Mouse (Mus musculus) erythroblast, embryonic 14.5 days (primary cell): ENCODE measurements around the gene Galnt16. TPM values are rescaled to one million over a fixed set of nuclear protein-coding genes. Genes with fewer than 3 reads are reported as not detected.

ENCODE experiments used
- H3K27me3 ChIP-seq: 2 replicates; pipeline ENCODE4 v1.6.1; 2012; ENCODE audit warnings: inconsistent platforms; ENCODE audit not compliant: control insufficient read depth
- H3K36me3 ChIP-seq: 2 replicates; pipeline ENCODE4 v1.6.1; 2012; ENCODE audit warnings: mild to moderate bottlenecking, inconsistent platforms; ENCODE audit not compliant: control insufficient read depth
- H3K4me1 ChIP-seq: 2 replicates; pipeline ENCODE4 v1.6.1; 2012; ENCODE audit warnings: inconsistent platforms; ENCODE audit not compliant: control insufficient read depth
- H3K4me3 ChIP-seq: replicated peaks from 2 replicates; pipeline ENCODE3; 2012; ENCODE audit warnings: moderate library complexity, mild to moderate bottlenecking, inconsistent platforms
- H3K9me3 ChIP-seq: 2 replicates; pipeline ENCODE4 v1.6.1; 2012; ENCODE audit warnings: low read length, inconsistent platforms, mixed read lengths; ENCODE audit not compliant: control insufficient read depth
- GATA1 ChIP-seq: IDR thresholded peaks from 2 replicates; pipeline ENCODE4 v1.6.1; 2012; ENCODE audit warnings: low read length, inconsistent platforms, mixed read lengths
- TAL1 ChIP-seq: IDR thresholded peaks from 3 replicates; pipeline ENCODE4 v1.6.1; 2012; ENCODE audit warnings: low read length, inconsistent platforms, mixed read lengths
- polyA plus RNA-seq: library from polyadenylated mRNA; stranded (reverse); fragments of >175 nt; gene quantifications from 2 replicates; pipeline ENCODE4 v1.2.3, GENCODE M21; 2012

Galnt16 gene
- 0.01 TPM in 1 of 2 replicates, not detected in the other for polyA plus RNA-seq

GRCm38 (mm10) chr12:80517977-80518376 lies at the start of gene Galnt16:
Gene Galnt16, plus strand, starts transcription at chr12:80518277.
- no peaks in the 10 kb centered on the region; the same call in 1 of the 2 replicates for H3K9me3 ChIP-seq
- no peak for TF ChIP-seq TAL1
- no peak for TF ChIP-seq GATA1
- no peak within 1 kb of the TSS for H3K4me3 ChIP-seq
- H3K4me1 ChIP-seq, result no peaks in the 10 kb centered on the region
- H3K36me3 ChIP-seq, result no peaks in the 10 kb centered on the region
- H3K27me3 ChIP-seq, result peaks cover 69% of the 10 kb centered on the region

GRCm38 (mm10) chr12:80470206-80470605 lies 47.9 kb upstream of the Galnt16 start:
- no peak overlapping the region for H3K4me3 ChIP-seq
- no peaks in the 10 kb centered on the region for H3K36me3 ChIP-seq
- TF ChIP-seq TAL1, result no peak
- TF ChIP-seq GATA1, result no peak
- no peaks in the 10 kb centered on the region for H3K9me3 ChIP-seq
- peaks cover 7% of the 10 kb centered on the region for H3K4me1 ChIP-seq
- no peaks in the 10 kb centered on the region for H3K27me3 ChIP-seq

- H3K36me3 ChIP-seq, result peaks cover 2% of the 10 kb centered on the region
- peaks cover 5% of the 10 kb centered on the region for H3K4me1 ChIP-seq
- H3K4me3 ChIP-seq, result no peak overlapping the region
- H3K9me3 ChIP-seq, result no peaks in the 10 kb centered on the region
- TF ChIP-seq GATA1 (no peak), TAL1 (no peak)
- H3K27me3 ChIP-seq, result no peaks in the 10 kb centered on the region
Observed at GRCm38 (mm10) chr12:80471926-80472325, 46.2 kb upstream of the Galnt16 start.

- Histone ChIP-seq H3K9me3 (no peaks in the 10 kb centered on the region), H3K27me3 (no peaks in the 10 kb centered on the region), H3K36me3 (peaks cover 2% of the 10 kb centered on the region), H3K4me3 (no peak overlapping the region), H3K4me1 (peaks cover 5% of the 10 kb centered on the region)
- TF ChIP-seq GATA1, result no peak
- no peak for TF ChIP-seq TAL1
Observed at GRCm38 (mm10) chr12:80473731-80474130, 44.3 kb upstream of the Galnt16 start.

GRCm38 (mm10) chr12:80479986-80480385 lies 38.1 kb upstream of the Galnt16 start:
- TF ChIP-seq GATA1 (no peak), TAL1 (no peak)
- Histone ChIP-seq H3K4me1 (no peaks in the 10 kb centered on the region), H3K27me3 (no peaks in the 10 kb centered on the region), H3K36me3 (peaks cover 2% of the 10 kb centered on the region), H3K4me3 (no peak overlapping the region), H3K9me3 (no peaks in the 10 kb centered on the region)

- Histone ChIP-seq H3K4me3 (no peak overlapping the region), H3K9me3 (no peaks in the 10 kb centered on the region), H3K27me3 (no peaks in the 10 kb centered on the region), H3K36me3 (no peaks in the 10 kb centered on the region; the same call in 1 of the 2 replicates), H3K4me1 (no peaks in the 10 kb centered on the region)
- TF ChIP-seq TAL1 (no peak), GATA1 (no peak)
Observed at GRCm38 (mm10) chr12:80483397-80483796, 34.7 kb upstream of the Galnt16 start.

GRCm38 (mm10) chr12:80493311-80493710 lies 24.8 kb upstream of the Galnt16 start:
- H3K36me3 ChIP-seq, result peaks cover 30% of the 10 kb centered on the region
- no peaks in the 10 kb centered on the region for H3K27me3 ChIP-seq
- H3K4me3 ChIP-seq, result no peak overlapping the region
- H3K9me3 ChIP-seq, result no peaks in the 10 kb centered on the region
- no peak for TF ChIP-seq TAL1
- no peak for TF ChIP-seq GATA1
- no peaks in the 10 kb centered on the region for H3K4me1 ChIP-seq

GRCm38 (mm10) chr12:80495691-80496090 lies 22.4 kb upstream of the Galnt16 start:
- H3K4me1 ChIP-seq, result no peaks in the 10 kb centered on the region
- TF ChIP-seq GATA1 (no peak), TAL1 (no peak)
- no peaks in the 10 kb centered on the region for H3K27me3 ChIP-seq
- no peaks in the 10 kb centered on the region for H3K9me3 ChIP-seq
- peaks cover 20% of the 10 kb centered on the region for H3K36me3 ChIP-seq
- H3K4me3 ChIP-seq, result no peak overlapping the region

GRCm38 (mm10) chr12:80498356-80498755 lies 19.7 kb upstream of the Galnt16 start:
- Histone ChIP-seq H3K4me1 (no peaks in the 10 kb centered on the region), H3K9me3 (no peaks in the 10 kb centered on the region), H3K27me3 (no peaks in the 10 kb centered on the region), H3K36me3 (peaks cover 2% of the 10 kb centered on the region), H3K4me3 (no peak overlapping the region)
- no peak for TF ChIP-seq GATA1
- no peak for TF ChIP-seq TAL1

GRCm38 (mm10) chr12:80500506-80500905 lies 17.6 kb upstream of the Galnt16 start:
- Histone ChIP-seq H3K36me3 (no peaks in the 10 kb centered on the region), H3K27me3 (no peaks in the 10 kb centered on the region), H3K4me3 (no peak overlapping the region), H3K4me1 (no peaks in the 10 kb centered on the region), H3K9me3 (no peaks in the 10 kb centered on the region)
- TF ChIP-seq TAL1, result no peak
- TF ChIP-seq GATA1, result no peak
